Mouse (Mus musculus): ENCODE measurements at regions not wholly inside any gene's neighbourhood (a gene's known extent, or its start where the extent isn't known, plus 50 kb on each side); places are given as distances from the start of the nearest gene placed in this dataset.

GRCm38 (mm10) chr8:107642241-107642640, 54.0 kb upstream of the Psmd7 start:
- Histone ChIP-seq H3K4me3 (ENCODE audit: low read depth, low read length) (no peak overlapping the region), H3K36me3 (ENCODE audit: control insufficient read depth, insufficient read depth, low read length) (no peaks in the 10 kb centered on the region), H3K4me2 (no peak overlapping the region), H3K9ac (ENCODE audit: low read depth, low read length) (no peak overlapping the region), H3K4me1 (replicated peaks; ENCODE audit: control insufficient read depth, insufficient read depth, low read length) (no peaks in the 10 kb centered on the region), H3K27ac (ENCODE audit: low read depth, low read length) (no peak overlapping the region), H3K27me3 (replicated peaks; ENCODE audit: control insufficient read depth, insufficient read depth, low read length) (no peaks in the 10 kb centered on the region), H3K9me3 (ENCODE audit: control insufficient read depth, low read length) (no peaks in the 10 kb centered on the region)
- no peak for ATAC-seq (replicated peaks; ENCODE audit: low FRiP score)
- no peak for DNase-seq (ENCODE audit: low spot score)
- 79% methylated on average over 8 of the region's 8 CpGs for WGBS

GRCm38 (mm10) chr8:107647936-107648335, 59.7 kb upstream of the Psmd7 start:
- Histone ChIP-seq H3K4me2 (no peak overlapping the region), H3K9ac (ENCODE audit: low read depth, low read length) (no peak overlapping the region), H3K4me3 (ENCODE audit: low read depth, low read length) (no peak overlapping the region), H3K27me3 (replicated peaks; ENCODE audit: control insufficient read depth, insufficient read depth, low read length) (no peaks in the 10 kb centered on the region), H3K9me3 (ENCODE audit: control insufficient read depth, low read length) (no peaks in the 10 kb centered on the region), H3K4me1 (replicated peaks; ENCODE audit: control insufficient read depth, insufficient read depth, low read length) (no peaks in the 10 kb centered on the region), H3K27ac (ENCODE audit: low read depth, low read length) (no peak overlapping the region), H3K36me3 (ENCODE audit: control insufficient read depth, insufficient read depth, low read length) (no peaks in the 10 kb centered on the region)
- 75% methylated on average over 8 of the region's 8 CpGs for WGBS
- DNase-seq (ENCODE audit: low spot score) (no peak), ATAC-seq (replicated peaks; ENCODE audit: low FRiP score) (no peak)

- H3K4me2 ChIP-seq: no peak overlapping the region
- 85% methylated on average over 9 of the region's 9 CpGs for WGBS
- ATAC-seq (replicated peaks; ENCODE audit: low FRiP score): no peak
- H3K4me3 ChIP-seq (ENCODE audit: low read depth, low read length): no peak overlapping the region
- H3K36me3 ChIP-seq (ENCODE audit: control insufficient read depth, insufficient read depth, low read length): no peaks in the 10 kb centered on the region
- no peak overlapping the region for H3K27ac ChIP-seq (ENCODE audit: low read depth, low read length)
- H3K9me3 ChIP-seq (ENCODE audit: control insufficient read depth, low read length): no peaks in the 10 kb centered on the region
- H3K4me1 ChIP-seq (replicated peaks; ENCODE audit: control insufficient read depth, insufficient read depth, low read length): no peaks in the 10 kb centered on the region
- no peak overlapping the region for H3K9ac ChIP-seq (ENCODE audit: low read depth, low read length)
- no peak for DNase-seq (ENCODE audit: low spot score)
- no peaks in the 10 kb centered on the region for H3K27me3 ChIP-seq (replicated peaks; ENCODE audit: control insufficient read depth, insufficient read depth, low read length)
Observed at GRCm38 (mm10) chr8:107650306-107650705, 62.0 kb upstream of the Psmd7 start.

- no peak for ATAC-seq (replicated peaks; ENCODE audit: low FRiP score)
- Histone ChIP-seq H3K9ac (ENCODE audit: low read depth, low read length) (no peak overlapping the region), H3K36me3 (ENCODE audit: control insufficient read depth, insufficient read depth, low read length) (no peaks in the 10 kb centered on the region), H3K9me3 (ENCODE audit: control insufficient read depth, low read length) (no peaks in the 10 kb centered on the region), H3K27ac (ENCODE audit: low read depth, low read length) (no peak overlapping the region), H3K4me1 (replicated peaks; ENCODE audit: control insufficient read depth, insufficient read depth, low read length) (no peaks in the 10 kb centered on the region), H3K4me3 (ENCODE audit: low read depth, low read length) (no peak overlapping the region), H3K27me3 (replicated peaks; ENCODE audit: control insufficient read depth, insufficient read depth, low read length) (no peaks in the 10 kb centered on the region), H3K4me2 (no peak overlapping the region)
- WGBS: 88% methylated on average over 11 of the region's 11 CpGs
- DNase-seq (ENCODE audit: low spot score): no peak
Observed at GRCm38 (mm10) chr8:107651424-107651823, 63.2 kb upstream of the Psmd7 start.

GRCm38 (mm10) chr8:107652226-107652625, 64.0 kb upstream of the Psmd7 start:
- no peak for ATAC-seq (replicated peaks; ENCODE audit: low FRiP score)
- no peak for DNase-seq (ENCODE audit: low spot score)
- WGBS: 74% methylated on average over 8 of the region's 8 CpGs

GRCm38 (mm10) chr8:107653711-107654110, 65.4 kb upstream of the Psmd7 start:
- Histone ChIP-seq H3K4me1 (replicated peaks; ENCODE audit: control insufficient read depth, insufficient read depth, low read length) (no peaks in the 10 kb centered on the region), H3K9me3 (ENCODE audit: control insufficient read depth, low read length) (no peaks in the 10 kb centered on the region), H3K36me3 (ENCODE audit: control insufficient read depth, insufficient read depth, low read length) (no peaks in the 10 kb centered on the region), H3K27ac (ENCODE audit: low read depth, low read length) (no peak overlapping the region), H3K4me2 (no peak overlapping the region), H3K4me3 (ENCODE audit: low read depth, low read length) (no peak overlapping the region), H3K9ac (ENCODE audit: low read depth, low read length) (no peak overlapping the region), H3K27me3 (replicated peaks; ENCODE audit: control insufficient read depth, insufficient read depth, low read length) (no peaks in the 10 kb centered on the region)
- 94% methylated on average over 10 of the region's 10 CpGs for WGBS
- DNase-seq (ENCODE audit: low spot score): no peak
- no peak for ATAC-seq (replicated peaks; ENCODE audit: low FRiP score)

More at GRCm38 (mm10) chr8:107652226-107652625, 64.0 kb upstream of the Psmd7 start:
- H3K4me1 ChIP-seq (replicated peaks; ENCODE audit: control insufficient read depth, insufficient read depth, low read length): no peaks in the 10 kb centered on the region
- H3K9me3 ChIP-seq (ENCODE audit: control insufficient read depth, low read length): no peaks in the 10 kb centered on the region
- no peak overlapping the region for H3K9ac ChIP-seq (ENCODE audit: low read depth, low read length)
- H3K4me2 ChIP-seq: no peak overlapping the region
- H3K4me3 ChIP-seq (ENCODE audit: low read depth, low read length): no peak overlapping the region
- no peaks in the 10 kb centered on the region for H3K36me3 ChIP-seq (ENCODE audit: control insufficient read depth, insufficient read depth, low read length)
- no peaks in the 10 kb centered on the region for H3K27me3 ChIP-seq (replicated peaks; ENCODE audit: control insufficient read depth, insufficient read depth, low read length)
- H3K27ac ChIP-seq (ENCODE audit: low read depth, low read length): no peak overlapping the region

- WGBS: 72% methylated on average over 5 of the region's 5 CpGs
- H3K27me3 ChIP-seq (replicated peaks; ENCODE audit: control insufficient read depth, insufficient read depth, low read length): no peaks in the 10 kb centered on the region
- H3K9ac ChIP-seq (ENCODE audit: low read depth, low read length): no peak overlapping the region
- H3K4me2 ChIP-seq: no peak overlapping the region
- no peak overlapping the region for H3K4me3 ChIP-seq (ENCODE audit: low read depth, low read length)
- DNase-seq (ENCODE audit: low spot score) (no peak), ATAC-seq (replicated peaks; ENCODE audit: low FRiP score) (no peak)
- H3K4me1 ChIP-seq (replicated peaks; ENCODE audit: control insufficient read depth, insufficient read depth, low read length): no peaks in the 10 kb centered on the region
- H3K9me3 ChIP-seq (ENCODE audit: control insufficient read depth, low read length): no peaks in the 10 kb centered on the region
- H3K36me3 ChIP-seq (ENCODE audit: control insufficient read depth, insufficient read depth, low read length): no peaks in the 10 kb centered on the region
- H3K27ac ChIP-seq (ENCODE audit: low read depth, low read length): no peak overlapping the region
Observed at GRCm38 (mm10) chr8:107656622-107657021, 68.4 kb upstream of the Psmd7 start.

- no peak overlapping the region for H3K9ac ChIP-seq (ENCODE audit: low read depth, low read length)
- ATAC-seq (replicated peaks; ENCODE audit: low FRiP score) (no peak), DNase-seq (ENCODE audit: low spot score) (no peak)
- H3K4me2 ChIP-seq: no peak overlapping the region
- no peak overlapping the region for H3K27ac ChIP-seq (ENCODE audit: low read depth, low read length)
- no peaks in the 10 kb centered on the region for H3K36me3 ChIP-seq (ENCODE audit: control insufficient read depth, insufficient read depth, low read length)
- WGBS: 76% methylated on average over 4 of the region's 4 CpGs
- no peaks in the 10 kb centered on the region for H3K4me1 ChIP-seq (replicated peaks; ENCODE audit: control insufficient read depth, insufficient read depth, low read length)
- H3K27me3 ChIP-seq (replicated peaks; ENCODE audit: control insufficient read depth, insufficient read depth, low read length): no peaks in the 10 kb centered on the region
- no peaks in the 10 kb centered on the region for H3K9me3 ChIP-seq (ENCODE audit: control insufficient read depth, low read length)
- no peak overlapping the region for H3K4me3 ChIP-seq (ENCODE audit: low read depth, low read length)
Observed at GRCm38 (mm10) chr8:107657741-107658140, 69.5 kb upstream of the Psmd7 start.

- Histone ChIP-seq H3K4me1 (replicated peaks; ENCODE audit: control insufficient read depth, insufficient read depth, low read length) (no peaks in the 10 kb centered on the region), H3K4me3 (ENCODE audit: low read depth, low read length) (no peak overlapping the region), H3K36me3 (ENCODE audit: control insufficient read depth, insufficient read depth, low read length) (no peaks in the 10 kb centered on the region), H3K27ac (ENCODE audit: low read depth, low read length) (no peak overlapping the region), H3K27me3 (replicated peaks; ENCODE audit: control insufficient read depth, insufficient read depth, low read length) (no peaks in the 10 kb centered on the region), H3K9me3 (ENCODE audit: control insufficient read depth, low read length) (no peaks in the 10 kb centered on the region), H3K9ac (ENCODE audit: low read depth, low read length) (no peak overlapping the region), H3K4me2 (no peak overlapping the region)
- DNase-seq (ENCODE audit: low spot score): no peak
- 87% methylated on average over 6 of the region's 6 CpGs for WGBS
- ATAC-seq (replicated peaks; ENCODE audit: low FRiP score): no peak
Observed at GRCm38 (mm10) chr8:107658386-107658785, 70.1 kb upstream of the Psmd7 start.

Measured in liver, embryonic 11.5 days (tissue).